Mouse (Mus musculus) heart, adult 2 months (tissue): ENCODE data around the gene Pgd. TPM values are rescaled to one million over a fixed set of nuclear protein-coding genes. Genes with fewer than 3 reads are reported as not detected.
A peak's percentile ranks its signal among the peaks of the same experiment; 100 is the strongest.
"Not testable (repeated sequence)": the region's sequence is repeated elsewhere in the genome, so short reads cannot be mapped to it uniquely, and the experiment has no call there.

Source experiments
- DNase-seq, 2 experiments: peaks; one replicate each; pipeline ENCODE4 v3.0.0; 2021
- H3K27ac ChIP-seq: fragments of 200-600 bp; 2 replicates; pipeline ENCODE4 v1.8.1; 2022
- H3K27me3 ChIP-seq: fragments of 200-500 bp; 2 replicates; pipeline ENCODE4 v1.6.1; 2012; ENCODE audit warnings: mild to moderate bottlenecking, low read length, inconsistent platforms, mixed read lengths; ENCODE audit not compliant: control insufficient read depth, insufficient read depth
- H3K36me3 ChIP-seq: fragments of 200-500 bp; 2 replicates; pipeline ENCODE4 v1.6.1; 2012; ENCODE audit warnings: low read length, inconsistent platforms; ENCODE audit not compliant: control insufficient read depth, insufficient read depth
- H3K4me1 ChIP-seq: fragments of 200-500 bp; 2 replicates; pipeline ENCODE4 v1.6.1; 2011; ENCODE audit warnings: low read length; ENCODE audit not compliant: control insufficient read depth, insufficient read depth
- H3K4me3 ChIP-seq: fragments of 200-600 bp; 2 replicates; pipeline ENCODE4 v1.8.1; 2022
- H3K79me2 ChIP-seq: fragments of 200-500 bp; replicated peaks from 2 replicates; pipeline ENCODE4 v1.6.1; 2012; ENCODE audit warnings: mild to moderate bottlenecking, inconsistent platforms, low read length, moderate library complexity, mixed read lengths; ENCODE audit not compliant: control insufficient read depth, insufficient read depth
- H3K9ac ChIP-seq: fragments of 200-500 bp; 2 replicates; pipeline ENCODE4 v1.6.1; 2012; ENCODE audit warnings: low read depth, mild to moderate bottlenecking, control low read depth, inconsistent platforms, low read length, mixed read lengths
- CTCF ChIP-seq: fragments of 200-600 bp; IDR thresholded peaks from 2 replicates; pipeline ENCODE4 v1.8.1; 2022; ENCODE audit warnings: antibody characterized with exemption, mild to moderate bottlenecking, moderate library complexity
- EP300 ChIP-seq: fragments of 200-500 bp; IDR thresholded peaks from 2 replicates; pipeline ENCODE4 v1.6.1; 2011; ENCODE audit warnings: low read depth, low read length, control low read depth; ENCODE audit not compliant: insufficient read depth
- POLR2A ChIP-seq: fragments of 200-500 bp; IDR thresholded peaks from 2 replicates; pipeline ENCODE4 v1.6.1; 2011; ENCODE audit warnings: mild to moderate bottlenecking, low read depth, low read length, control low read depth; ENCODE audit not compliant: insufficient read depth
- WGBS: fragments of 180-500 bp; shearing (Covaris S2); methylation state at CpG from one replicate; pipeline ENCODE4 v1.1.7; 2018; 5-methylcytosine and 5-hydroxymethylcytosine counted together
- intact Hi-C: fragments of 180-260 bp; cut with DNase I; formaldehyde crosslinking; loops from one replicate; pipeline ENCODE4 v1.15.1; 2025
- polyA plus RNA-seq: library from polyadenylated mRNA; depleted of rRNA; stranded (reverse); fragments of >200 nt; gene quantifications from 2 replicates; pipeline ENCODE4 v1.2.3, GENCODE M21; 2012
- total RNA-seq, 2 experiments: library from RNA; stranded (reverse); gene quantifications; 2 replicates each; pipeline ENCODE4 v1.2.3; 2021

Pgd gene
- total and polyA plus RNA-seq, 3 experiments: 32.8 to 44.8 (median 36.8) TPM

DNA sequence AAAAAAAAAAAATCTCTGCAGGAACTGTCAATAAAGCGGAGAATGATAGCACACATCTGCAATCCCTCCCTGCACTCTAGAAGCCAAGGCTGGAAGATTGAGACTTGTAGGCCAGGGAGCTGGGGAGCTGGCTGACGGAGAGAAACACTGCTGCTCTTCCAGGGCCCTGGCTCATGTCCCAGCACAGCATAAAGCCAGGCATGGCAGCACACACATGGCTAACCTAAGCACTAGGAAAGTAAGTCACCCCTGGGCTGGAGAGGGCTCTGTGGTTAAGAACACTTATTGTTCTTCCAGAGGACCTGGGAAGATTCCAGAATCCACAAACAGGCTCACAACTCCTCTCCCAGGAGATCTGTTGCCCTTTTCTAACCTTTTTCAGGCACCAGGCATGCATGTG is 6.1 kb upstream of the Pgd start:
- peak overlapping the region; percentile 52 for H3K27ac ChIP-seq
- H3K27me3 ChIP-seq: no peaks in the 10 kb centered on the region
- H3K79me2 ChIP-seq: no peaks in the 10 kb centered on the region
- 50% methylated on average over 2 of the region's 2 CpGs for WGBS
- H3K4me3 ChIP-seq: no peak overlapping the region
- H3K9ac ChIP-seq: no peak overlapping the region
- no peak for TF ChIP-seq CTCF
- TF ChIP-seq EP300: no peak
- TF ChIP-seq POLR2A: no peak
- DNase-seq: peak; percentile 71 to 78
- H3K4me1 ChIP-seq: peaks cover 7% of the 10 kb centered on the region
- intact Hi-C loops: no loop called here
- no peaks in the 10 kb centered on the region for H3K36me3 ChIP-seq

DNA sequence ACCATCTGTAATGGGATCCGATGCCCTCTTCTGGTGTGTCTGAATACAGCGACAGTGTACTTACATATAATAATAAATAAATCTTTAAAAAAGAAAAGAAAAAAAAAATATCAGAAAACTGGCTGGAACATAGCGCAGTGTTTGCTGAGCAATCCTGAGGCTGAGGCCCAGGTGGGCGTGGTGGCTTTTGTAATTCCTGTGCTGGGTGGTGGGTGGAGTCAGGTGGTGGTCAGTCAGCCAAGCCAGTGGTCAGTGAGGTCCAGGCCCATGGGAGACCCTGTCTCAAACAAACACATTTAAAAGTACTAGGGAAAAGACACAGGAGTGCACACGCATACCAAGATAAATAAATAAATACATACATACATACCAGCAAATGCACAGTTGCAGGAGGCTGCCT is 5.5 kb upstream of the Pgd start:
- TF ChIP-seq CTCF (0 out of 2 replicates have a peak, but pooled peaks have one; percentile 10), POLR2A (no peak)
- Histone ChIP-seq H3K36me3 (no peaks in the 10 kb centered on the region), H3K4me3 (no peak overlapping the region), H3K9ac (no peak overlapping the region), H3K27ac (peak overlapping the region; percentile 52), H3K4me1 (peaks cover 7% of the 10 kb centered on the region), H3K27me3 (no peaks in the 10 kb centered on the region), H3K79me2 (no peaks in the 10 kb centered on the region)
- 88% methylated on average over 5 of the region's 5 CpGs for WGBS
- DNase-seq: peak; percentile 62 to 64
- intact Hi-C loops: no loop called here

- Histone ChIP-seq H3K27ac (peak overlapping the region; percentile 52), H3K9ac (no peak overlapping the region), H3K4me3 (no peak overlapping the region), H3K36me3 (no peaks in the 10 kb centered on the region), H3K79me2 (no peaks in the 10 kb centered on the region), H3K4me1 (peaks cover 7% of the 10 kb centered on the region), H3K27me3 (no peaks in the 10 kb centered on the region)
- DNase-seq: peak in 1 of 2 experiments; percentile 55
- intact Hi-C loops: no loop called here
- TF ChIP-seq CTCF (no peak), POLR2A (no peak), EP300 (no peak)
- 62% methylated on average over 5 of the region's 5 CpGs for WGBS
These were observed 5.0 kb upstream of the Pgd start for GRCm38 (mm10) chr4:149171581-149171981.

DNA sequence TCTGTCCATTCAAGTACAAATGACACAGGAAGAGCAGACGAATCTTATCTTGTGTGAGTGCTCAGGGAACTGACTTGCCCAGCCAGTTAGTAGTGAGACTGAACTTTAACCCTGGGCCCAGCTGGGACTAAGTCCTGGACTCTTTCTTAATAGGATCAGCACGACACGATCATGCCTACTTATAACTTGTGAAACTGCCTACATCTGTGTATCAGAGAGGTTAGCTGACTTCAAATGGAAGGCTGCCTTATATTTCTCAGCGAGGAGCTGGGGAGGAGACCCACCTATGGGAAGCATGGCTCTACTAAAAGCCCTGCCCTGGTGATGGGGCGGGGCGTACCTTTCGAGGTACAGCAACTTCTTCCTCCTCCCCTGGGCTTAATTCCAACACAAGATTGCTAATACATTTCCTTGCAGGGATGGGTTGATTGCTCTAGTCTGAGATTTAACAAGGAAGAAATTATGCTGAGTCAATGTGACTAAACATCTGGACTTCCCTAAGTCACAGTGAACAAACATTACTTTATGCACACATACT is 3.9 kb upstream of the Pgd start:
- WGBS: 47% methylated on average over 7 of the region's 7 CpGs
- H3K4me3 ChIP-seq: no peak overlapping the region
- peaks cover 7% of the 10 kb centered on the region for H3K4me1 ChIP-seq
- no peaks in the 10 kb centered on the region for H3K27me3 ChIP-seq
- intact Hi-C loops: no loop called here
- no peak for TF ChIP-seq CTCF
- TF ChIP-seq EP300: no peak
- no peak for TF ChIP-seq POLR2A
- peak overlapping the region; percentile 31; the same call in 1 of the 2 replicates for H3K27ac ChIP-seq
- no peaks in the 10 kb centered on the region for H3K79me2 ChIP-seq
- DNase-seq: peak in 1 of 2 experiments; percentile 30
- H3K36me3 ChIP-seq: no peaks in the 10 kb centered on the region
- no peak overlapping the region for H3K9ac ChIP-seq

- 75% methylated on average over 7 of the region's 8 CpGs for WGBS
- H3K4me3 ChIP-seq, H3K27me3 ChIP-seq, H3K36me3 ChIP-seq, DNase-seq, intact Hi-C loops, H3K79me2 ChIP-seq, H3K4me1 ChIP-seq, H3K9ac ChIP-seq: not testable (repeated sequence)
- H3K27ac ChIP-seq: peak overlapping the region; percentile 31; the same call in 1 of the 2 replicates
These were observed 3.4 kb upstream of the Pgd start for GRCm38 (mm10) chr4:149169926-149170325.

DNA sequence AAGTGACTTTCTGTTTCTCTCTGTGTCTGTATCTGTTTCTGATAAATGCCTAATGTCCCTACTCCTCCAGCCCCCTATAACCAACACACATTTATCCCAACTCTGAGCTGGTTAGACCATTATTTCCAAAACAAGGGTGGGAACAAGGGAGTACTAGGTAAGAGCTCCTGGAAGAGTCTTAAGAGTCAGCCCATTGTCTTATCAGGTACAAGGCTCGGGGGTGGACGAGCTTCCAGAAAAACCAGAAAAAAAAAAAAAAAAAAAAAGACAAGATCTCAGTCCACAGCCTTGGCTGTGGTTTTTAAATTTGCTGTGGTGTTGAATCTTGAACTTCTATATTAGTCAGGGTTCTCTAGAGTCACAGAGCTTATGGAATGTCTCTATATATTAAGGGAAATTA is 1.4 kb upstream of the Pgd start:
- Histone ChIP-seq H3K27me3 (no peaks in the 10 kb centered on the region), H3K4me3 (no peak overlapping the region), H3K4me1 (peaks cover 7% of the 10 kb centered on the region), H3K9ac (no peak overlapping the region), H3K36me3 (no peaks in the 10 kb centered on the region), H3K79me2 (no peaks in the 10 kb centered on the region), H3K27ac (no peak overlapping the region)
- WGBS: 47% methylated on average over 2 of the region's 2 CpGs
- intact Hi-C loops: no loop called here
- DNase-seq: no peak
- TF ChIP-seq CTCF (no peak), EP300 (no peak), POLR2A (no peak)
